8 mouse cellular contexts compared by ENCODE assay signal in the genomic region with DNA sequence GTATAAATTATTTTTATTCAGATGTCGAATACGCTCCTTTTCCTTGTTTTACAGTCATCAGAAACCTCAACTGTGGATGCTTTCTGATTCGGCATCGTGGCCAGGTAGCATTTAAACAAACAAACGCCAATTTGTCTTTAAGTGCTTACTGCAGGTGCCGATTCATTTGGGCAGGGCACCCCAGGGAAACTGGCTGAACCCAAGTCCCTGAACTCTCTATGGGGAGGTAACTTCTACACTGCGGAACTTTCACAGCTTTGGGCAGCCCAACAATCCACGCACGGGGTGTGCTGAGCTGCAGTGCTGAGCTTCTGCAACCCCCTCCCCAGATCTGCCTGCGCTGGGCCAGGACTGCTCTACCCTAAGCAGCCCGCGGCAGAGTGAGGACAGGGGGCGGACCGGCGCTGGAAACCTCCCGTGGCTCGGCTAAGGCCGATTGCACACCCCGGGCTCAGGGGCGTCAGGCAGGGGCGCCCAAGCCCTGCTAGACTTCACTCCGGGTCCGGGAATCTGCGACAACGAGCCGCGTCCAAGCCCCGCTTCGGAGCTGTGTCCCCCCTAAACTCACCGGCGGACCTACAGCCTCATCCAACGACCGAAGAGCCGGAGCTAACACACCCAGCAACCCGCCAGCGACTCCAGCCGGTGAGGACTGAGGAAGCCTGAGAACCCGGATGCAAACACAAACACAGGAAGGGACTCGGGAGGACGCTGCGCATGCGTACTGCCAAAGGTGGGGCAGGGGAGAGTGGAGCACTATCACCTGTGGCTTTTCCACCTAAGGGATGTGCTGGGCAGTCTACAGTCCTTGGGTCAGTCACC. TPM values are rescaled to one million over a fixed set of nuclear protein-coding genes. Genes with fewer than 3 reads are reported as not detected.
DNase-seq lines count a peak whose midpoint lies in the region; ATAC-seq lines count a peak whose summit lies in the region.

Gnpda2 (minus strand) TSS at position 701 of the 822 bp plus-strand sequence.

- H3K36me3 ChIP-seq in intestine, embryonic 14.5 days (ENCODE audit: control insufficient read depth, insufficient read depth, low read length), result peaks cover 14% of the 10 kb centered on the region

- WGBS in intestine, embryonic 14.5 days, result 3% methylated on average over 42 of the region's 42 CpGs

- H3K27me3 ChIP-seq in intestine, embryonic 14.5 days (replicated peaks; ENCODE audit: control insufficient read depth, insufficient read depth, low read length), result no peaks in the 10 kb centered on the region

- no peaks in the 10 kb centered on the region for H3K9me3 ChIP-seq in intestine, embryonic 14.5 days (ENCODE audit: control insufficient read depth, low read length)

- DNase-seq in adrenal gland, adult (ENCODE audit: inconsistent age in 2 of 2, low spot score in 1 of 2), result peak; percentile 88 to 96
- DNase-seq in embryo, embryonic 11 days, result peak; percentile 93
- peak; percentile 75 for DNase-seq in gastrocnemius, postnatal 25 days
- DNase-seq in intestine, embryonic 14.5 days (ENCODE audit: low spot score), result peak; percentile 93
- DNase-seq in left cerebral cortex, postnatal 14 days (ENCODE audit: low spot score in 2 of 2), result peak; percentile 87 to 88
- DNase-seq in mesoderm, embryonic 11.5 days (ENCODE audit: low read depth, low spot score), result peak; percentile 89
- peak; percentile 81 to 85 for DNase-seq in right cerebral cortex, postnatal 36 days (ENCODE audit: low spot score in 2 of 2)
- DNase-seq in yolk sac, embryonic 10.5 days (ENCODE audit: low spot score), result peak; percentile 86

- H3K27ac ChIP-seq in intestine, embryonic 14.5 days (ENCODE audit: low read depth), result peak within 1 kb of the TSS; percentile 75

- H3K4me1 ChIP-seq in intestine, embryonic 14.5 days (replicated peaks; ENCODE audit: control insufficient read depth, insufficient read depth, low read length), result peaks cover 7% of the 10 kb centered on the region; the same call in 1 of the 2 replicates

- intact Hi-C loops in left cerebral cortex, postnatal 14 days (cut with DNase I), result no loop called here

- peak within 1 kb of the TSS; percentile 83 for H3K9ac ChIP-seq in intestine, embryonic 14.5 days (ENCODE audit: low read length)

- peak within 1 kb of the TSS; percentile 60 for H3K4me2 ChIP-seq in intestine, embryonic 14.5 days (ENCODE audit: low read length)

- peak; percentile 95 for ATAC-seq in intestine, embryonic 14.5 days (replicated peaks; ENCODE audit: low FRiP score, low TSS enrichment, low read depth)

- H3K4me3 ChIP-seq in intestine, embryonic 14.5 days (ENCODE audit: low read depth, low read length), result peak within 1 kb of the TSS; percentile 62

RNA-seq across cellular contexts. Expression of gene Gnpda2, which starts in this region (rescaled TPM):
- 1 to 10 TPM; 4.7 to 4.8 TPM for total RNA-seq in gastrocnemius, postnatal 25 days (2021)
- 40.8 and 42.2 TPM in 2 replicates for polyA plus RNA-seq in intestine, embryonic 14.5 days (2014; fragmentation: Nextera tagmentation; extraction: Ambion mirVana)
- 10 to 100 TPM; 13.1 to 14.2 TPM for total RNA-seq in left cerebral cortex, postnatal 14 days (2021)

Comparison
In these comparisons a context has a peak if more than half of its experiments do, and no peak if none do; other contexts are left out.
1. Peak in every context shown above with its lines: DNase-seq, ATAC-seq, H3K4me3 ChIP-seq and H3K27ac ChIP-seq.